Comparison of ENCODE assay signal across 9 mouse cellular contexts in genomic region chr14:73441951-73442716, GRCm38 (mm10). TPM values are rescaled to one million over a fixed set of nuclear protein-coding genes. Genes with fewer than 3 reads are reported as not detected.
A peak's percentile ranks its signal among the peaks of the same experiment; 100 is the strongest.
DNase-seq lines count a peak whose midpoint lies in the region; ATAC-seq and TF ChIP-seq lines count a peak whose summit lies in the region.
"Had no signal": no experiment of that assay in that cellular context is flagged by ENCODE, and none has a peak within 500 bp of the region (broad histone marks: within the 10 kb centered on the region; RNA-seq: fewer than 3 reads in every experiment).

No protein-coding gene starts in this region.

- no peaks in the 10 kb centered on the region for H3K4me1 ChIP-seq in heart, postnatal 0 days (ENCODE audit: control insufficient read depth, insufficient read depth)
- H3K4me1 ChIP-seq in liver, postnatal 0 days (ENCODE audit: insufficient read depth): peaks cover 21% of the 10 kb centered on the region
- H3K4me1 ChIP-seq in midbrain, embryonic 16.5 days (ENCODE audit: control insufficient read depth, insufficient read depth, low read length): no peaks in the 10 kb centered on the region

- intact Hi-C loops in left cerebral cortex, postnatal 4 days (cut with DNase I): no loop called here

- no peaks in the 10 kb centered on the region for H3K36me3 ChIP-seq in heart, postnatal 0 days (replicated peaks; ENCODE audit: control insufficient read depth, insufficient read depth, low read length)
- no peaks in the 10 kb centered on the region for H3K36me3 ChIP-seq in liver, postnatal 0 days (replicated peaks; ENCODE audit: insufficient read depth, low read length)
- no peaks in the 10 kb centered on the region for H3K36me3 ChIP-seq in midbrain, embryonic 16.5 days (ENCODE audit: control insufficient read depth, insufficient read depth, low read length)
- H3K36me3 ChIP-seq: embryonic facial prominence, embryonic 13.5 days had no signal

- H3K4me2 ChIP-seq in heart, postnatal 0 days (ENCODE audit: low read depth, low read length): no peak overlapping the region
- no peak overlapping the region for H3K4me2 ChIP-seq in liver, postnatal 0 days (ENCODE audit: low read depth, low read length)
- no peak overlapping the region for H3K4me2 ChIP-seq in midbrain, embryonic 16.5 days (ENCODE audit: low read length)
- H3K4me2 ChIP-seq: embryonic facial prominence, embryonic 13.5 days had no signal

- H3K27me3 ChIP-seq in heart, postnatal 0 days (ENCODE audit: control insufficient read depth, insufficient read depth, low read length): no peaks in the 10 kb centered on the region
- no peaks in the 10 kb centered on the region for H3K27me3 ChIP-seq in liver, postnatal 0 days (ENCODE audit: insufficient read depth, low read length)
- no peaks in the 10 kb centered on the region for H3K27me3 ChIP-seq in midbrain, embryonic 16.5 days (ENCODE audit: control insufficient read depth, insufficient read depth, low read depth, low read length)
- H3K27me3 ChIP-seq: embryonic facial prominence, embryonic 13.5 days had no signal

- no peaks in the 10 kb centered on the region for H3K9me3 ChIP-seq in heart, postnatal 0 days (replicated peaks; ENCODE audit: control insufficient read depth, low read length)
- no peaks in the 10 kb centered on the region for H3K9me3 ChIP-seq in liver, postnatal 0 days (ENCODE audit: low read length)
- H3K9me3 ChIP-seq in midbrain, embryonic 16.5 days (replicated peaks; ENCODE audit: control insufficient read depth, low read length, poor library complexity, severe bottlenecking): no peaks in the 10 kb centered on the region
- H3K9me3 ChIP-seq: embryonic facial prominence, embryonic 13.5 days had no signal

- TF ChIP-seq CTCF in heart, postnatal 0 days (IDR thresholded peaks at IDR 0.05; ENCODE audit: low read depth): no peak
- peak; percentile 4; the same call in 1 of the 2 replicates for TF ChIP-seq CTCF in liver, postnatal 0 days (IDR thresholded peaks at IDR 0.05; ENCODE audit: low read depth)

- no peak for TF ChIP-seq EP300 in heart, postnatal 0 days (IDR thresholded peaks at IDR 0.05; ENCODE audit: low read depth)
- TF ChIP-seq EP300 in liver, postnatal 0 days (IDR thresholded peaks at IDR 0.05; ENCODE audit: low read depth): no peak

- whole genome bisulfite sequencing in heart, postnatal 0 days: 60% methylated on average over 7 of the region's 7 CpGs
- 48% methylated on average over 7 of the region's 7 CpGs for WGBS in liver, postnatal 0 days (ENCODE audit: insufficient replicate concordance)
- WGBS in midbrain, embryonic 16.5 days: 84% methylated on average over 7 of the region's 7 CpGs

- peak overlapping the region; percentile 43; the same call in 1 of the 2 replicates for H3K27ac ChIP-seq in heart, postnatal 0 days (ENCODE audit: low read depth)
- 0 out of 2 replicates have a peak overlapping the region, but pooled peaks have one; percentile 26 for H3K27ac ChIP-seq in liver, postnatal 0 days (ENCODE audit: low read depth)
- H3K27ac ChIP-seq in midbrain, embryonic 16.5 days (ENCODE audit: low read length): no peak overlapping the region
- H3K27ac ChIP-seq: embryonic facial prominence, embryonic 13.5 days had no signal

- H3K4me3 ChIP-seq in heart, postnatal 0 days (ENCODE audit: low read depth, low read length): no peak overlapping the region
- no peak overlapping the region for H3K4me3 ChIP-seq in liver, postnatal 0 days (ENCODE audit: low read depth, low read length)
- no peak overlapping the region for H3K4me3 ChIP-seq in midbrain, embryonic 16.5 days (ENCODE audit: low read depth, low read length)
- H3K4me3 ChIP-seq: embryonic facial prominence, embryonic 13.5 days had no signal

- H3K9ac ChIP-seq in heart, postnatal 0 days (replicated peaks; ENCODE audit: low read depth, low read length): no peak overlapping the region
- H3K9ac ChIP-seq in liver, postnatal 0 days (replicated peaks): no peak overlapping the region
- H3K9ac ChIP-seq in midbrain, embryonic 16.5 days (ENCODE audit: low read depth, low read length): no peak overlapping the region
- H3K9ac ChIP-seq: embryonic facial prominence, embryonic 13.5 days had no signal

- peak; percentile 60; the same call in 1 of the 2 replicates for ATAC-seq in heart, postnatal 0 days (ENCODE audit: insufficient read depth, low read depth)
- ATAC-seq in liver, postnatal 0 days: peak; percentile 59
- ATAC-seq in midbrain, embryonic 16.5 days: no peak

- DNase-seq in urinary bladder, postnatal 36 days (ENCODE audit: low spot score in 2 of 2): peak; percentile 17 to 42
- DNase-seq in urinary bladder, postnatal 4 days (ENCODE audit: low spot score in 2 of 2): no peak
- DNase-seq in heart, postnatal 0 days (ENCODE audit: low spot score): no peak
- DNase-seq in liver, postnatal 0 days: peak; percentile 44
- peak; percentile 64 for DNase-seq in yolk sac, embryonic 10.5 days (ENCODE audit: low spot score)
- DNase-seq in cerebellum, postnatal 25 days: no peak
- DNase-seq in left cerebral cortex, postnatal 4 days: no peak

RNA-seq across cellular contexts. Expression of gene Itm2b, which starts 57.0 kb away (rescaled TPM):
- total RNA-seq in heart, postnatal 0 days (2014; rRNA removed; ENCODE audit: low replicate concordance): 388 and 470 TPM in 2 replicates
- polyA plus RNA-seq in heart, postnatal 0 days (2015; fragmentation: Nextera tagmentation; extraction: Ambion mirVana): 907 and 943 TPM in 2 replicates
- 961 and 1,004 TPM in 2 replicates for polyA plus RNA-seq in liver, postnatal 0 days (2015; fragmentation: Nextera tagmentation; extraction: Ambion mirVana)
- 627 and 698 TPM in 2 replicates for polyA plus RNA-seq in midbrain, embryonic 16.5 days (2015; fragmentation: Nextera tagmentation; extraction: Ambion mirVana)
- total RNA-seq in left cerebral cortex, postnatal 4 days (2021): 100 to 1,000 TPM; 363 to 375 TPM

Comparison
In these comparisons a context has a peak if more than half of its experiments do, and no peak if none do; other contexts are left out.
1. DNase-seq: peak in urinary bladder, postnatal 36 days (2 of 2), liver, postnatal 0 days (single experiment) and yolk sac, embryonic 10.5 days (single experiment); none in urinary bladder, postnatal 4 days (0 of 2), heart, postnatal 0 days (single experiment), cerebellum, postnatal 25 days (0 of 2) and left cerebral cortex, postnatal 4 days (single experiment).